Mouse (Mus musculus) gastrocnemius, postnatal 10 days (tissue): ENCODE measurements around the gene Olfr549. TPM values are rescaled to one million over a fixed set of nuclear protein-coding genes. Genes with fewer than 3 reads are reported as not detected.
A peak's percentile ranks its signal among the peaks of the same experiment; 100 is the strongest.

Experiments used
- DNase-seq: peaks from one replicate; pipeline ENCODE4 v3.0.0; 2021; ENCODE audit warnings: mixed read lengths
- long read RNA-seq, 2 experiments: library from polyadenylated mRNA; stranded (forward); transcript quantifications; one replicate each; pipeline ENCODE4 v2.0.0; 2021
- total RNA-seq, 2 experiments: library from RNA; stranded (reverse); gene quantifications; 2 replicates each; pipeline ENCODE4 v1.2.3; 2021

Olfr549 gene
- not detected for total RNA-seq
- long read RNA-seq, experiment 1 = 0 reads
- long read RNA-seq, experiment 2 = 0 reads

- DNase-seq = no peak
These were observed at the start of gene Olfr549 for GRCm38 (mm10) chr7:102549570-102549969. Gene Olfr549, plus strand, starts transcription at chr7:102549870.

GRCm38 (mm10) chr7:102501986-102502385 lies 47.7 kb upstream of the Olfr549 start:
- DNase-seq = no peak

GRCm38 (mm10) chr7:102506848-102507247 lies 42.8 kb upstream of the Olfr549 start:
- peak; percentile 66 for DNase-seq

- DNase-seq = no peak
These were observed 41.6 kb upstream of the Olfr549 start for GRCm38 (mm10) chr7:102508066-102508465.

- no peak for DNase-seq
These were observed 41.0 kb upstream of the Olfr549 start for GRCm38 (mm10) chr7:102508666-102509065.

- no peak for DNase-seq
These were observed 39.9 kb upstream of the Olfr549 start for GRCm38 (mm10) chr7:102509726-102510125.

- no peak for DNase-seq
These were observed 37.7 kb upstream of the Olfr549 start for GRCm38 (mm10) chr7:102511927-102512326.

- peak; percentile 94 for DNase-seq
These were observed 36.7 kb upstream of the Olfr549 start for GRCm38 (mm10) chr7:102512814-102513435.

- DNase-seq = no peak
These were observed 35.5 kb upstream of the Olfr549 start for GRCm38 (mm10) chr7:102514144-102514543.

GRCm38 (mm10) chr7:102516261-102517050 lies 33.2 kb upstream of the Olfr549 start:
- DNase-seq = no peak

GRCm38 (mm10) chr7:102517051-102517335 lies 32.7 kb upstream of the Olfr549 start:
- no peak for DNase-seq

GRCm38 (mm10) chr7:102529052-102529451 lies 20.6 kb upstream of the Olfr549 start:
- no peak for DNase-seq

GRCm38 (mm10) chr7:102534449-102534848 lies 15.2 kb upstream of the Olfr549 start, which contains the start of gene Olfr547:
Gene Olfr547, plus strand, starts transcription at chr7:102534749.
- DNase-seq = no peak

GRCm38 (mm10) chr7:102540596-102540995 lies 9.1 kb upstream of the Olfr549 start, which contains the start of gene Olfr548-ps1:
Gene Olfr548-ps1, plus strand, starts transcription at chr7:102540896.
- DNase-seq = no peak

- DNase-seq = no peak
These were observed 8.4 kb upstream of the Olfr549 start for GRCm38 (mm10) chr7:102541251-102541650.

- DNase-seq = no peak
These were observed 3.6 kb downstream of the Olfr549 start for GRCm38 (mm10) chr7:102553279-102553678.

GRCm38 (mm10) chr7:102564999-102565997 lies 15.6 kb downstream of the Olfr549 start, which contains the start of gene Trim21:
Gene Trim21, minus strand, starts transcription at chr7:102565486.
- DNase-seq = peak; percentile 70

GRCm38 (mm10) chr7:102566219-102566618 lies 16.5 kb downstream of the Olfr549 start:
- DNase-seq = no peak

- no peak for DNase-seq
These were observed 21.5 kb downstream of the Olfr549 start, which contains the start of gene Olfr550 for GRCm38 (mm10) chr7:102571142-102571541. Gene Olfr550, plus strand, starts transcription at chr7:102571442.

GRCm38 (mm10) chr7:102573174-102573830 lies 23.6 kb downstream of the Olfr549 start:
- DNase-seq = no peak

GRCm38 (mm10) chr7:102575998-102576397 lies 26.3 kb downstream of the Olfr549 start:
- DNase-seq = no peak

- DNase-seq = no peak
These were observed 42.1 kb downstream of the Olfr549 start, which contains the start of gene Olfr551 for GRCm38 (mm10) chr7:102591786-102592185. Gene Olfr551, minus strand, starts transcription at chr7:102591886.
